Mouse (Mus musculus) kidney, postnatal 0 days (tissue): ENCODE data around the gene Batf3. TPM values are rescaled to one million over a fixed set of nuclear protein-coding genes. Genes with fewer than 3 reads are reported as not detected.

Source experiments
- ATAC-seq: fragments of 200-750 bp; cut with Nextera tagmentation; replicated peaks from 2 replicates; pipeline ENCODE4 v1.8.0; 2017; ENCODE audit warnings: low read depth, moderate number of reproducible peaks, moderate TSS enrichment, moderate library complexity; ENCODE audit not compliant: low FRiP score
- DNase-seq: peaks from one replicate; pipeline ENCODE4 v3.0.0-alpha.2; 2016; ENCODE audit warnings: low spot score
- H3K27ac ChIP-seq: fragments of 300-500 bp; sonication (generic); 2 replicates; pipeline ENCODE4 v1.5.1; 2014; ENCODE audit warnings: mild to moderate bottlenecking
- H3K27me3 ChIP-seq: fragments of 300-500 bp; sonication (generic); 2 replicates; pipeline ENCODE4 v1.6.1; 2014; ENCODE audit warnings: low read length, mixed read lengths; ENCODE audit not compliant: insufficient read depth
- H3K36me3 ChIP-seq: fragments of 300-500 bp; sonication (generic); 2 replicates; pipeline ENCODE4 v1.6.1; 2014; ENCODE audit warnings: low read length, mixed read lengths; ENCODE audit not compliant: insufficient read depth
- H3K4me1 ChIP-seq: fragments of 300-500 bp; sonication (generic); replicated peaks from 2 replicates; pipeline ENCODE4 v1.6.1; 2014; ENCODE audit warnings: antibody characterized with exemption, low read length, mixed read lengths; ENCODE audit not compliant: insufficient read depth
- H3K4me2 ChIP-seq: fragments of 300-500 bp; sonication (generic); 2 replicates; pipeline ENCODE4 v1.6.1; 2014; ENCODE audit warnings: mild to moderate bottlenecking, low read length, moderate library complexity, mixed read lengths
- H3K4me3 ChIP-seq: fragments of 300-500 bp; sonication (generic); replicated peaks from 2 replicates; pipeline ENCODE4 v1.5.1; 2014; ENCODE audit warnings: low read depth, low read length
- H3K9ac ChIP-seq: fragments of 300-500 bp; sonication (generic); 2 replicates; pipeline ENCODE4 v1.6.1; 2014; ENCODE audit warnings: low read depth, low read length
- H3K9me3 ChIP-seq: fragments of 300-500 bp; sonication (generic); replicated peaks from 2 replicates; pipeline ENCODE4 v1.6.1; 2016; ENCODE audit warnings: low read length, inconsistent platforms, mixed read lengths
- CTCF ChIP-seq: IDR thresholded peaks from 2 replicates; pipeline ENCODE4 v1.5.1; 2016; ENCODE audit warnings: antibody characterized with exemption, low read depth, mild to moderate bottlenecking, moderate library complexity
- WGBS: fragments of 180-500 bp; shearing (Covaris S2); extraction: QIAGEN DNeasy Blood & Tissue Kit; methylation state at CpG from one replicate; pipeline ENCODE4 v1.1.7; 2014; 5-methylcytosine and 5-hydroxymethylcytosine counted together
- polyA plus RNA-seq: library from polyadenylated mRNA; unstranded; fragments of >200 nt; fragmentation: Nextera tagmentation; extraction: Ambion mirVana; gene quantifications from 2 replicates; pipeline ENCODE4 v1.2.1, GENCODE M21; 2015

The Batf3 gene
- 10.5 and 12.5 TPM in 2 replicates for polyA plus RNA-seq

DNA sequence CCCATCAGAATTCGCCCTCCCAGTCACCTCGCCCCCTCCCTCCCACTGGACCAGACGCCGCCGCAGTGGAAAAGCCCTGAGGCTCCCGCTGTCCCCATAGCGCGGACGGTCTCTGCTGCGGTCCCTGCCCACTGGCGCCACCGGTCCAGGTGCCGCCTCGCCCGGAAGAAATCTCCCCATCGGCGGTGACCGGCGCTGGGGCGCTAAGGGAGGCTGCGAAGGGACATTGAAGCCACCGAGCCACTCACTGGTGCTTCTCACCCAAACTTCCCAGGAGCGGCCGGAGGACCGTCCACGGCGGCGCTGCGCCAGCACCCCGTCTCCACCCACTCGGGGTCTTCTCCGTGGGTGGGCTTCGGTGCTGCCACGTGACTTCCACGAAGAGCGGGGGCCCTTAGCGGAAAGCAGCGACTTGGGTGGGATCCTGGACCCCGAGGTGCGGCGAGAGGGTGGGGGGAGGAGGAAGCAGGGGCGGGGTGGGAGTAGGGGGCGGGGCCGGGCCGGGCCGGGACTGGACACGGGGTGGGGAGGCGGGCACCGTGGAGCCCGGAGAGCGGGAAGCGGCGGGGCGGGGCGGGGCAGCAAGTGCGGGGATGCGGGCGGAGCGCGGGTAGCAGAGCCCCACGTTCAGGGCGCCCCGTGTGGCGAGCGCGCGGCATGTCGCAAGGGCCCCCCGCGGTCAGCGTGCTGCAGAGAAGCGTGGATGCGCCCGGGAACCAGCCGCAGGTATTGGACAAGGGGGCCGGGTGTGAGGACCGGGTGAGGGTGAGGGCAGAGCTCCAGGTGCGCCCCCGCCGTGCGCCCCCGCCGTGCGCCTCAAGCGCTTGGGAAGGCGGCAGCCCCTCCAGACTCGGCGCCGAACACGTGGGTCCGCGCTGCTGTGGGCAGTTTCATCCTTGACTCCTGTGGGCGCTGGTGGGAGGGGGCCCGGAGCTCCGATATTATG, at the start of gene Batf3:
TSS of gene Batf3 (plus strand) at position 46 of the 946 bp plus-strand sequence.
- Histone ChIP-seq H3K27me3 (no peaks in the 10 kb centered on the region), H3K36me3 (no peaks in the 10 kb centered on the region), H3K27ac (peak within 1 kb of the TSS; percentile 42; the same call in 1 of the 2 replicates), H3K4me3 (peak within 1 kb of the TSS; percentile 68), H3K9ac (peak within 1 kb of the TSS; percentile 56), H3K4me2 (peak within 1 kb of the TSS; percentile 98), H3K9me3 (no peaks in the 10 kb centered on the region), H3K4me1 (0 out of 2 replicates have a peak, but pooled peaks cover 11% of the 10 kb centered on the region)
- peak; percentile 51 for TF ChIP-seq CTCF
- WGBS, result under 1% methylated on average over 80 of the region's 95 CpGs
- DNase-seq, result peak; percentile 58
- ATAC-seq, result peak; percentile 59

DNA sequence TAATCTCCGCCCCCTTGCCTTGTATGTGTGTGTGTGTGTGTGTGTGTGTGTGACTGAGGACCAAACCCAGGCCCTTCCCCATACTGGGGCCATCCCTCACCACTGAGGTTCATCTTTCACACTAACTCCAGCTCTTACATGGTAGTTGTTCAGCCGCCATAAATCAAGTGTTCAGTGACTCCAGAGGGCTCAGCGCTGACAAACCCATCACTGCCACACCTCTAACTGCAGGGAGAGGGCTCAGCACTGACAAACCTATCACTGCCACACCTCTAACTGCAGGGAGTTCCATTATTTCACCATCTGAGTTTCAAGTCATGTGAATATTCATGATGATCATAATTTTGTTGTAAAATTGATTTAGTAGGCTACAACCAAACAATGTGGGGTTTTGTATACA, 44.1 kb upstream of the Batf3 start:
- H3K9me3 ChIP-seq, result no peaks in the 10 kb centered on the region
- ATAC-seq, result no peak
- no peak for DNase-seq
- H3K36me3 ChIP-seq, result no peaks in the 10 kb centered on the region
- 49% methylated on average over 3 of the region's 3 CpGs for WGBS
- no peak overlapping the region for H3K4me2 ChIP-seq
- H3K27ac ChIP-seq, result no peak overlapping the region
- H3K4me1 ChIP-seq, result no peaks in the 10 kb centered on the region
- H3K9ac ChIP-seq, result no peak overlapping the region
- no peak overlapping the region for H3K4me3 ChIP-seq
- TF ChIP-seq CTCF, result no peak
- H3K27me3 ChIP-seq, result no peaks in the 10 kb centered on the region

DNA sequence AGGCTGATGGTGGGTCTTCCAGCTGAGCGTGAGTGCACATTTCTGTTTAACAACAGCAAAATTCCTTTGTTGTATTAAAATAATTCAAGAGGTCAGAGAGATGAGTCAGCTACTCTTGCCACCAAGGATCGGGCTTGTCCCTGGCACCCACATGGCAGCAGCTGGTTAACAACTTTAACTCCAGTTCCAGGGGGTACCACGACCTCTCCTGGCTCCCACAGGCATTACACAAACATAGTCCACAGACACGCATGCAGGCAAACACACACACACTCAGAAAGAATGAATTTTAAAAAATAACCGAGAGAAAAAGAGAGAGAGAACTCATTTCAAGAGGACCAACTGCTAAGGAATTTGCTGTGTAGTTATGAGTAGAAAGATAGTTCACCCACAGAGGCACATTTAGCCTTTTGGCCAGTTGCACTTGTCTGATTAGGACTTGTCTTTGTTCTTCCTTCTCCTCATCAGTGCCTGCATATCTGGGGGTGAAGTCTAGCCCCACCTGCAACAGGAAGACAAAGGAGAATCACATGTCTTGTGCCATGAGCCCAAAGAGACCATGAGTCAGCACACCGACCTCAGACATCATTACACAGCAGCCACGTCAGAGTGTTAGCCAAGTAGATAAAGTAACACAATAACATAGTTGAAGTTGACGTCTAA, 42.6 kb upstream of the Batf3 start:
- whole genome bisulfite sequencing, result 75% methylated on average over 8 of the region's 8 CpGs
- Histone ChIP-seq H3K4me1 (no peaks in the 10 kb centered on the region), H3K9ac (no peak overlapping the region), H3K27me3 (no peaks in the 10 kb centered on the region), H3K4me3 (no peak overlapping the region), H3K9me3 (no peaks in the 10 kb centered on the region), H3K27ac (no peak overlapping the region), H3K36me3 (no peaks in the 10 kb centered on the region), H3K4me2 (no peak overlapping the region)
- TF ChIP-seq CTCF, result peak; percentile 46
- no peak for DNase-seq
- no peak for ATAC-seq

GRCm38 (mm10) chr1:191055533-191055873, 42.1 kb upstream of the Batf3 start:
- no peak for ATAC-seq

DNA sequence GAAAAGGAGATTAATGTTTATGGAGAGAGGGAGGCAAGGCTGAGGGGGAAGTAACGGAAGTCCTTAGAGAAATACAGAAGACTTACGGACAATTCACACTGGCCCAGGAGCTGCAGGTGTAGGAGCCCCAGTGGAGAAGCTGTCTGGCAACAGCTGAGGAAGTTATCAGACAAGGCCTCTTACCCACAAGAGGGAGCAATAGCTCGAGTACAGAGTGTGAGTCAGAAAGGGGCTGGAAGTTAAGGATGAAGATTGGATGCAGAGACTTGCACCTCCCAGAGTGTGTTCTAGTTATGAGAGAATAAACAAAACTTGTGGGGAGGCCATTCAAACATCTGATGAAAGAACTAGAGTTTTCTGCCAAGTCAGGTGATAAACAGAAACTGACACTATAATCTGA, 40.2 kb upstream of the Batf3 start:
- WGBS, result 69% methylated on average over 3 of the region's 3 CpGs
- Histone ChIP-seq H3K9ac (no peak overlapping the region), H3K4me2 (no peak overlapping the region), H3K27me3 (no peaks in the 10 kb centered on the region), H3K27ac (no peak overlapping the region), H3K9me3 (no peaks in the 10 kb centered on the region), H3K4me1 (0 out of 2 replicates have a peak, but pooled peaks cover 4% of the 10 kb centered on the region), H3K36me3 (no peaks in the 10 kb centered on the region), H3K4me3 (no peak overlapping the region)
- ATAC-seq (no peak), DNase-seq (no peak)
- peak; percentile 49; the same call in 1 of the 2 replicates for TF ChIP-seq CTCF

More at GRCm38 (mm10) chr1:191055533-191055873, 42.1 kb upstream of the Batf3 start:
- peak; percentile 48 for TF ChIP-seq CTCF
- no peak for DNase-seq
- 62% methylated on average over 2 of the region's 2 CpGs for WGBS
- Histone ChIP-seq H3K27me3 (no peaks in the 10 kb centered on the region), H3K4me2 (no peak overlapping the region), H3K9me3 (no peaks in the 10 kb centered on the region), H3K4me1 (no peaks in the 10 kb centered on the region), H3K27ac (no peak overlapping the region), H3K4me3 (no peak overlapping the region), H3K9ac (no peak overlapping the region), H3K36me3 (no peaks in the 10 kb centered on the region)

GRCm38 (mm10) chr1:191062241-191062780, 35.3 kb upstream of the Batf3 start:
- peak overlapping the region; percentile 82 for H3K4me3 ChIP-seq
- 3% methylated on average over 15 of the region's 15 CpGs for WGBS
- ATAC-seq (no peak; the same call in 1 of the 2 replicates), DNase-seq (no peak)
- H3K4me2 ChIP-seq, result peak overlapping the region; percentile 90
- H3K27ac ChIP-seq, result 0 out of 2 replicates have a peak overlapping the region, but pooled peaks have one; percentile 21
- peak overlapping the region; percentile 71 for H3K9ac ChIP-seq
- TF ChIP-seq CTCF, result no peak
- H3K27me3 ChIP-seq, result no peaks in the 10 kb centered on the region
- H3K36me3 ChIP-seq, result 0 out of 2 replicates have a peak, but pooled peaks cover 9% of the 10 kb centered on the region
- 0 out of 2 replicates have a peak, but pooled peaks cover 4% of the 10 kb centered on the region for H3K4me1 ChIP-seq
- no peaks in the 10 kb centered on the region for H3K9me3 ChIP-seq
